Mouse (Mus musculus) thymus, postnatal 36 days (tissue): ENCODE results near the gene Scarb1.

ENCODE experiments used
- DNase-seq, 2 experiments: peaks; one replicate each; pipeline ENCODE4 v3.0.0; 2022; ENCODE audit warnings: mixed read lengths in 2 of 2

The Scarb1 gene

DNA sequence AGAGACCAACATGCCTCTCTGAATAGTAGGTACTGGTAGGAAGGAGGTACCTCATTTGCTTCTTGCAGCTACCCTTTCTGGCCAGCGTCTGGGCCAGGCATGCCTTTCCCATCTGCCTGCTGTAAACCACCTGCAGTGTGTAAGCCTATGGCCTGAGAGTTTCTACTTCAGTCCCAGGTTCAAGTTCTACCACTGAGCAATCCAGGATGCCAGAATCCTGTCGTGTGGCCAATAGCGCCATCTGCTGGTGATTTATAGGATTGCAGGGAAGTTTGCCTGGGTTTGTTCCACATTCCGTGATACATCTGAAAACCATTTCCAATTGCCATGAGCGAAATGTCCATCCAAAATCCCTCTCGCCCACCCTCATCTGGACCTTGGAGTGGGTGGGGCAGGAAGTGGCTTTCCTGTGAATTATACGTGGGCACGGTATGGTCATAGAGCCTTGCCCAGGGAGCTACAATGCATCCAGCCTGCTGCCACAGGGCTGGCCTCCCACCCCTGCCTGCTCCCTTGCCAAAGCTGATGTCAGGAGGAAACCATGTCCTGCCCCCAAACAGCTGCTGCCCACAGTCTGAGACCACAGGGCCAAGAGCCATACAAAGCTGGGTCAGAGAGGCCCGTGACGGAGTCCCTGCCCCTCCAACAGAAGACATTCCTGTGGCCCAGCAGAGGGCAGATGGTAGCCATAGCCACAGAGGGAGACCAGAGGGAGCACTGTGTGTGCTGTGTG, 72.7 kb downstream of the Scarb1 start:
- DNase-seq: peak; percentile 52 to 68

DNA sequence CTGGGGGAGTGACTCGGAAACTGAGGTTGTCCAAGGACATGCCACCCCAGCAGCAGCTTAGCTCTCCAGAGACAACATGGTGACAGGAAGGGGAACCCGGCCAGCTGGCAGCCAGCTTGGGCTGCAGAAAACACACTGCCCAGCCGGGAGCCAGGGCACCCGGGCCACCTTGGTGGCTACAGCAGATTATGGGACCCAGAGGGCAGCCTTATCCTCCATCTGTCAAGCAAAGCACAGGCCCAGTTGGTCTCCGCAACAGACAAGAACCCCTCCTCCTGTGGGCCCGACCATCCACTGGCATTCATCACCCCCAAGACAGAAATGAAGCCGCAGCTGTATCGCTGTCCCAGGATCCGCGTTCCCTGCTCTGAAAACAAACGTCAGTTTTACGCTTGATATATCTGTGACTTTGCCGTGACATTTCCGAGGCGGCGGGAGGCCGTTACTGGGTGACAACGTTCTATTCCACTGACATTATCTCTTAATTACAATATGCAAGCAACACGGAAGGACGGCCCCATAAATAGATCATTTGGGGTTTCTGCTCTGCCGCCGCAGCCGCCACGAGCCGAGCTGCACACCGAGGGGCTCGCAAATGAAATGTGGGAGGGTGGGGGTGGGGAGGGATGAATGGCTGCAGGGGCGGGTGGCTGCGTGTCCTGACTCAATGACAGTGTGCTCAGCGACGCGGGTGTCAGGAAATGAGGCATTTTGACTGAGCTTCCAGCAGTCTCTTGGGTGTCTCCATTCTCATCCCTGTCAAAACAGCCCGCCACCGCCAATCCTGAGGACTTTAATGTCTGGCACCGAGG, 73.5 kb downstream of the Scarb1 start:
- DNase-seq: no peak

DNA sequence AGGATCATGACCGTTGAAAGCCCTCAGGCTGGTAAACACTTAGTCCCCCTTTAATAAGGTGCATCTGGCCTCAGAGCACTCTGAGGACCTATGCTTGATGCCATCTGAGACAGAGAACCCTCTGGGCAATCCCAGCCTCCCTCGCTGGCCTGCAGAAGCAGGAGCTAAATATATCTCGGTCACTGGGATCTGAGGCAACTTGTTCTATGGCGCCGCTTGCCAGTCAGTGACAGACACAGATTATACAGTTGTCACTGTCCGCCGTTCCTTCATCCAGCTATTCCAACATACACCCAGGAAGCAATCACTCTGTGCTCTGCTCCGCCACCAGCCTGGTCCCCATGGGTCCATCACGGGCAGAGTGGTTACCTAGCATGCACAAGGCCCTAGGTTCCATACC, 74.8 kb downstream of the Scarb1 start:
- no peak for DNase-seq

DNA sequence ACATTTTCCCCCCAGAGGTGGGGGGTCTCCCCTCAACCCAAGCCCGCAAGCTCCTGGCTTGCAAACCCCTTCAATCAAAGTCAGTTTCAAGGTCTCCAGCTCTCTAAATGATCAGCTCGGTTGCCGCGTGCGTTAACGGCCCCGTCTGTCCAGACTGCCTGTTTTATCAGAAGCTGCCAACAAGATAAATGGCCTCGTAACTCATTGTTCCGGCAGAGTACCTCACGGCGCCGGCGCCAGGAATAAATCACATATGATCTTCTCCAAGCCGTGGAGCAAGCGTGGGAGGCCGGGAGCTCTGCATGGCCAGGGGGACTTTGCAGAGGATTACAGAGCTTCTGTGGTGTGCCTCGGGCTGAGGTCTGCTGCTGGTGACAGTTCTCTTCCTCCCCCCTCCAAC, 76.2 kb downstream of the Scarb1 start:
- DNase-seq: no peak

DNA sequence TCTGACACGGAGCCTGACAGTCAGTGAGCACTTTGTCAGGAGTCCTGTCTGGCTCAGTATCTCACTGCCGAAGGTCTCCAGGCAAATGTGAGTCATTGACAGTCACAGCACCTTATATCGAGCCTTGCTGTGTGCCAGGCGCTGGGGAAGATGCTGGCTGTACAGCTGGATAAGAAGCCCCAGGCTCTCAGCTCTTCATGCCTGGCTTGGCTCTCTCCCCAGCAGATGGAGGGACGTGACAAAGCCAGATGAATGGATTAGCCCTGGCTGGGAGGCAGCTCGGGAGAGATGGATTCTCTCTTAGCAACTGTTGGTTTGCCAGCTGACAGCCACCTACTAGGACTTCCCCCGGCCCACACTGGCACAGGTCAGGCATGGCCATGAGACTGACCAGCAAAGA, 78.3 kb downstream of the Scarb1 start:
- no peak for DNase-seq

DNA sequence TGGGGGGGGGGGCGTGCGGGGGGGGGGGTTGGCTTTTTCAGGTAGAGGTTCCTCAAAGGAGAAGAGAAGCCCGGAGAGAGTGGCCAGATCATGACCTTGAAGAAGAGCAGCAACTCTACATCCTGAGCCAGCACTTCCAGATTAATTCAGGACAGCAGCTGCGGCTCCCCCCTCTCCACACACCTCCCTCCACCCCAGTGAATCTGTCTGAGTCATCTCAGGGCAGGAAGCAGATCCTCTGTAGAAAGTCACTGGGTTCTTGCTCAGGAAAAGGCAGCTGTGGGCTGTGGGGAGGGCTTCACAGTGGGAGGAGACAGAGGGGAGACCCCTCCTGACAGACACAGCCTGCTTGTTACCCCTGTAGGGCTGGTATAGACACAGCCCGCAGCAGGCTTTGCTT, 87.0 kb downstream of the Scarb1 start:
- DNase-seq: no peak

DNA sequence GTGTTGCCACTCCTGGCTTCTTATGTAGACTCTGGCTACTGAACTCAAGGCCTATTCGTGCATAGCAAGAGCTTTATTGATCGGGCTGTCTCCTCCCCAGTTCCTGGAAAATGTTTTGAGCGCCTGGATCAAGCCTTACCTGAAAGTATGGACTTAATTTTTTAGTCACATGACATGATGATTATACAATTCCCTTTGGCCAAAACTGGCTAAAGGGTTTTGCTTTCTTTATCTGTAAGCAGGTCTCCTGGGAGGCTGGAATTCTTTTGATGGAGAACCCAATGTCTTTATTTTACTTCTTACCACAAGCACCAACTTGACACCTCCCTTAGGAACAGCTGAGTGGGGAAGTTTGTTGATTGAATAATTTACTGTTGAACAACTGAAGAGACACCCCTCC, 87.4 kb downstream of the Scarb1 start:
- DNase-seq: no peak

DNA sequence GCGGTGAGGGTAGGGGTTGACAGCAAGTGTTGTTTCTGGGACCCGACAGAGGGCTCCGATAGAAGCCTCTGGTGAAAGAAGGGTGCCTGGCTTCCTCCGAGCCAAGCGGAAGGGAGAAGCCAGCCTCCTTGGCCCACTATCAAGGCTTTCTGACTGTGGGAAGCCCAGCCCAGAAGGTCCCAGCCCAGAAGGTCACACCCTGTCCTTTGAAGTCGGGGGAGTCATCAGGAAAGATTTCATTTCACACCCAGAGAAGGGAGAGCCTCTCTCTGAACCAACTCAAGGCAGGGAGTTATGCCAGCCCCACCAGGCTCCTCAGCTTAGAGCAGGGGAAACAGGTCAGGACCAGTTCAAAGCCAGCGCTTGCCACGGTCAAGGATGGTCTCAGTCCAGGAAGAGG, 88.2 kb downstream of the Scarb1 start:
- DNase-seq: no peak

DNA sequence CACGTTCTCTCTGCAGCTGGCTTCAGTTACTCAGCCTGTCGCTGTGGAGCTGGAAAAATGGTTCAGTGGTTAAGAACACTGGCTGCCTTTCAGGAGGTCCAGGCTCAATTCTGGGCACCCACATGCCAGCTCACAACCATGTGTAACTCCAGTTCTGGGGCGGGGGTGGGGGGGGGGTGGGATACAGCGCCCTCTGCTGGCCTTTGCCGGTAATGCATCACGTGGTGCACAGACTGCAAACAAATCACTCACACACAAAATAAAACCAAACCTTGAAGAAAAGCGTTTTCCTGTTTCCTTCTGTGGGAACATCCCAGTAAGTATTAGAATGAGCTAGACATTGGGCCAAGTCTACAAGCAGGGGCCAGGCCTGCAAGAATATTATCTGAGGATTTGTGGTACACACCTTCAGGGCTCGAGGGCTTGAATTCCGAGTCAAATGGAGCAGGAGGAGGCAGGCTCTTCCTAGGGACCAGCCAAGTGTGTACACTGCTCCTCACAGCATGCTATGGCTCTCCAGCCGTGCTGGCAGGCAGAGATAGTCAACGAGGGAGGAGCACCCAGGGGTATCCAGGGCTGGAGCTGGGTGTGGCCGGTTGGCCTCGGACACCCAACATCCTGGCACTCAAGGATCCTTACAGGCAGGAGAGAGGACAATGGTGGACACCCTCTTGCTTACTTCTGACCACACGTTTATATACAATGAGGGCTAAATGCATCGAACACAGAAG, 88.8 kb downstream of the Scarb1 start:
- DNase-seq: no peak

DNA sequence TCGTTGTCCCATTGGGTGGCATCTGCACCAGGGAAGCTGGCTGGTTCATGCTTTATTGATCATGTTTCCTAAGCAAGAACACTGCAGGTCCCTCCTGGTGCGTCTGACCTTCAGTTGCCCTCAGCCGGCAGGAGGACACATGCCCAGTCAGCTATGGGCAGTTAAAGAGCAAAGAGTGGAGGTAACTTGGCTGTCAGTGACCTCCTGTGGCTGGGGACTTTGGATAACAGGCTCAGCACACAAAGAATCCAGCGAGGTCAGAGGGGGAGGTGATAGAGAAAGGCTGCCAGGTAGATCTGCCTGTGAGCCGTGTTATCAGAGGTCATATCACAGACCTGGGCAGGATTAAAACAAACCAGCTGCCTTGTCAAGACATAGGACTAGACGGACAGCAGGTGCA, 91.7 kb downstream of the Scarb1 start:
- DNase-seq: no peak

DNA sequence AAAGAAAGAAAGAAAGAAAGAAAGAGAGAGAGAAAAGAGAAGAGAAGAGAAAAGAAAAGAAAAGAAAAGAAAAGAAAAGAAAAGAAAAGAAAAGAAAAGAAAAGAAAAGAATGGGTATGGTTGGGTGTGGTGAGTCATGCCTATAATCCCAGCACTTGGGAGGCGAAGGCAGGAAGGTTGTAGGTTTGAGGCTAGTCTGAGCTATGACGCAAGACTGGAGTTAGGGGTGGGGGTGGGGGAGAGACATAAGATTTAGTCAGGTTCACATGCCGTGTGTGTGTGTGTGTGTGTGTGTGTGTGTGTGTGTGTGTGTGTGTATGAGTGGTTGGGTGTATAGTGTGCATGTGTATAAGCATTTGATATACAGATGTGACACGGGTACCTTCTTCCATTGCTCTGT, 94.2 kb downstream of the Scarb1 start:
- DNase-seq: no peak

DNA sequence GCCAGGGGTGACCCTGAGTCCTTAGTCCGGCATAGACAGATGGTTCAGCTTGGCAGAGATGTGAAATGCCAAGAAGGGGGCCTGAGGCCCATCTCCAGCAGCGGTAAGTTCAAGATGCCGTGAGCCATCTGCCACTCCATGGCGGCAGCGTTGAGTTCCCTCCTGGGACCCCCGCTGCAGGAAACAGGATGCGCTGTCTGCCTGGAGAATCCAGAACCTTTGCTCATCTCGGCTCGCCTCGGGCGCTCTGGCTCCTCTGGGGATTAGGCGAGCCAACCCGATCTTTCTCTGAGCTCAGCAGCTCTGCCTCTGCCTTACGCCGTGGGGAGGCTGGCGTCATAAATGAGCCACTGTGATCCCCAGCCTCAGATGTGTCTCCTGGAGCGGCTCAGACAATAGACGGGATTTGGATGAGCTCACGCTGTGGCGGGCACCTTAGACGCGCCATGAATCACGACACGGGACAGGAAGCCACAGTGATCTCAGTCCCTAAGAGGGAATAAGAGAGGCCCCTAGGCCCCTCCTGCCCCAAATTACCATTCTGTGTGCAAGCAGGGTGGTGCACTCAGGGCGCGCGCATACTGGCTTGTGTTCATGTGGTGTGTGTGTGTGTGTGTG, 95.3 kb downstream of the Scarb1 start:
- no peak for DNase-seq

DNA sequence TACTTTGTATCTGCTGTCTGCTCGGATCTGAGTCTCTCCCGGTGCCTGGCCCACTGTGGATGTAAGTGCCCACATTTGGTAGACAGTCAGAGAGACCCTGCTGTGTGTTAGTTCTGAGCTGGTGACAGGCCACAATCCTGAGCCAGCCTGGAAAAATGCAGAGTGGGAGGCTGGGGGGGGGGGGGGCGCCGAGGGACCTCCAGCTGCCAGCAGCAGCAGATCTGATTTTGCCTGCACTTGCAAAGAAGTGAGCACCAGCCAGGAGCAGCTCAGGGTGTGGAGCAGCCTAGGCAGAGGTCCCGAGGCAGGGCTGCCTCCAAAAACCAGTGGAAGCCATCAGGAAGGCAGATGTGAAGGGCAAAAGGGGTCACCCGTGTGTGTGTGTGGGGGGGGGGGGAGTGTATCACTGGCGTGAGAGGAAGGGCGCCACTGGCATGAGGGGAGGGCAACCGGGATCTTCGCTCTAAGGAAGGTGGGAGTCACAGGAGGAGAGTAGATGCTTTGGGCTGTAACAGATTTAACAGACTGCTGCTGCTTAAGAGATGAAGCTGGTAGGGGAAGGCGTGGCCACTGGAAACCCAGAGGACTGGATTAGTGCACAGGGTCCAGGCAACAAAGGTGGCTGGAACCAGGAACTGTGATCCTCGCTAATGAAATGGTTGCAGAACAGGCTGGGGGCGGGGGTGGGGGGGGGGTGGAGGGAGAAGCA, 95.9 kb downstream of the Scarb1 start:
- DNase-seq: no peak

DNA sequence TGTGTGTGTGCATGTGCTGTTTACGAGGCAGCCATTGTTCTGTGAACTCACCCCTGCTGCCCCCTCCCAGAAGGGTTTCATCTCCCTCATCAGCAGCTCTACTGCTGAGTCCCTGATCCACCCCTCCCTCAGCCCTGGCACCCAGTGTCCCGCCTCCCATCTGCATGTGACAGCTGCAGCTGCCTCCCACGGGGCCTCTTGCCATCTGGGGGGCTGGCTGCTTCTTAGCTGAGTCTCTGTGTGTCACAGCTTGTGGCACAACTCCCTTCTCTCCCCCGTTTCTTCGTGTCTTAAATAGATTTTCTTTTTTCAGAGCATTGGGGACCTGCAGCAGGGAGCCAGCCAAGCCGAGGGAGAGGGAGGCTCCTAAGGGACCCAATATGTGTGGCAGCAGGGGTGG, 97.0 kb downstream of the Scarb1 start:
- peak; percentile 74 to 88 for DNase-seq

DNA sequence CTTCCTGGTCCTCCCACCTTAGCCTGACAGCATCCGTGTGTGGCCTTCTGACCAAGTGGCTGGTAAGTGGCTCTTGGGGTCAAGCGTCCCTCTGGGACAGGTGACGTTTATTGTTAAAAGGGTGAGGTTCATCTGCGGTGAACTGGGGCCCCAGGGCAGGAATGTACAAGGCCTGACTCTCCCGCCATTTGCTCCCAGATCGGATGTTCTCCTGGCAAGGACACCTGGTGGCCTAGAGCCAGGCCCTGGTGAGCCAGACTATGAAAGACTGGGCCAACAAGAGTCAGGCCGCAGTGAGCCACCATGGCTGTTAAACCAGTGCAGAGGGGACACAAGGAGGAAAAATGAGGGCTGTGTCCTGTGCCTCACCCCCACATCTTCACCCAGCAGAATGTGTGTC, 98.8 kb downstream of the Scarb1 start:
- DNase-seq: no peak

DNA sequence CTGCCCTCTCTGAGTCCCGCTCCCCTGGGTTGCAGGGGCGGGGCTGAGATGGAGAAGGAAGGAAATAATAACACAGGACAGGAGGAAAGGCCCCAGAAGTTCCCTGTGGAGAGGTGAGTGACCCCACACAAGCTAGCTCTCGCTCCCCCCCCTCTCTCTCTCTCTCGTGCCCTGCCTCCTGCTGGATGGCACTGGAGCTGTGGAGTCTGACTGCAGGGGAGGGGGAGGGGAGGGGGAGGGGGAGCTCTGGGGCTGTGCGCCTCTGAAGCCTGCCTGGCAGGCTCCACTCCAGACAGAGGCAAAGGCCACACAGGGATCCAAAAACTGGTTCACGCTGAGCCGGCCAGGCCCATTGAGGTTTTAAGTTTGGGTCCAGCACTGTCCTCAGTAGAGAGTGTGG, 99.3 kb downstream of the Scarb1 start:
- no peak for DNase-seq

DNA sequence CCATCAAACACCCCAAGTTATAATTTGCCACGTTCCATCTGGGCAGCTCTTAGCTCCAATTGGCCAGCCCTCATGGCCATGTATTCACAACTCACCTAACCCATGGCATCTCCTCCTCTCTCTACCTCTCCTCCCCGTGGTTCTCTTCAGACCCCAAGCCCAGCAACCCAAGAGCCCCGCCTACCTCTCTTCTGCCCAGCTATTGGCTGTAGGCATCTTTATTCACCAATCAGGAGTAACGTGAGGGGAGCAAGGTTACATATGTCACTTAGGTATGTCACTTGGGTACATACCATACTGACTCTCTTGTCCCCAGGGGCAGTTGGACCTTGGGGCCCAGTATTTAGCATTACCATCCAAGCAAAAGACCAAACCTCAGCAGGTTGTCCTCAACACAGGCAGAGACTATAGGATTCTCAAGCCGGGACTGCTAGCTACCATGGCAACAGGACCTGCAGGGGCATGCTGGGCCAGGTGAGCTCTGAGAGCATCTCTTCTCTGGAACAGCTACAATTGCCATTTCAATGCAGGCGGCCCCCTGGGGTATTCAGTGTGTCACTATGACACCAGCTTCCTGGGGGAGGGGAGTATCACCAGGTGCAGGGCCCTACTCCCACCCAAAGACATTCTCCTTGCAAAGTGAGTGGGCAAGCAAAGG, 100.6 kb downstream of the Scarb1 start:
- DNase-seq: no peak

DNA sequence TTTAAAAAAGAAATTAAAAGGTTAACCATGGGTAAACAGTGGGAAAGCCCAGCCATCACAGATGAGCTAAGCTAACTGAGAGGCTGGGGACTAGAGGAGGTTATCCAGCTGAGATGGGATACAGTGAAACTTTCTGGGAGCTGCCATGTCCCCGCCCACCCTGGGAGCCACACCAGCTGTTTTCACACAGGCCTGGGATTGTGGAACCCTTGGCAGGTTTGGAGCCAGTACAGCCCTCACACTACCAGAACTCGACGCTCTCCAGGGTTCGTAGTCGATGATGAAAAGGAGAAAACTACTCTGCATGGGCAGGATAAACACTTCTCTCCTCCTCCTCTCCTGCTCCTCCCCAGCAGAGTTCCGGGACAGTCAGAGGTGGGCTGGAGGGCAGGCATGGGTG, 105.0 kb downstream of the Scarb1 start:
- no peak for DNase-seq

DNA sequence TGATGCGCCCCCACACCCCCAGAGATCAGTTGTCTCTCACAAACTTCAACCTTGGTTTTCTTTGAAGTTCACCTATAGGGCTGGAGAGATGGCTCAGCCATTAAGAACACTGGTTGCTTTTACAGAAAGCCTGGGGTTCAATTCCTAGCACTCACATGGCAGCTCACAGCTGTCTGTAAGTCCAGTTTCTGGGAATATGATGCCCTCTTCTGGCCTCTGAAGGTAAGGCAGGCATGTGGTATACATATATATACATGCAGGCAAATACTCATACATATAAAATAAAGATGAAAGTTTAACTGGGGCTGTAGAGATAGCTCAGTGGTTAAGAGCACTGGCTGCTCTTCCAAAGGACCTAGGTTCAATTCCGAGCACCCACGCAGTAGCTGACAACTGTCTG, 105.5 kb downstream of the Scarb1 start:
- no peak for DNase-seq

DNA sequence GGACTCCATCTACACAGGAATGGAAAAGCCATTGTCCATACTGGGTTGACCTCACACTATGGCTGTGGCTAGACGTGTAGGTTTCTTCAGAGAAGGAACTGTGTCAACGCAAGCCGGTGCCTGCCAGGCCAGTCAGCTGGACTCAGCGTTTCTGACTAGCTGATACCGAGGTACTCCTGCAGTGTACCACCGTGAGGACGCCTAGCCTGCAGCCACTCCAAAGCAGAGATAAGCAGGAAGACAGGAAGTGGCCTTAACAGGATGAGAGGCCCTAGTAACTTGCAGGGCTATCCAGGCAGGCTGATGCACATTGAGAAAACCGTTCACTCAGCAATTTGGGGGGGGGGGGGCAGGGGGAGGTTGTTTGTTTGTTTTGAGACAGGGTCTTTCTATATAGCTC, 106.5 kb downstream of the Scarb1 start:
- DNase-seq: no peak

DNA sequence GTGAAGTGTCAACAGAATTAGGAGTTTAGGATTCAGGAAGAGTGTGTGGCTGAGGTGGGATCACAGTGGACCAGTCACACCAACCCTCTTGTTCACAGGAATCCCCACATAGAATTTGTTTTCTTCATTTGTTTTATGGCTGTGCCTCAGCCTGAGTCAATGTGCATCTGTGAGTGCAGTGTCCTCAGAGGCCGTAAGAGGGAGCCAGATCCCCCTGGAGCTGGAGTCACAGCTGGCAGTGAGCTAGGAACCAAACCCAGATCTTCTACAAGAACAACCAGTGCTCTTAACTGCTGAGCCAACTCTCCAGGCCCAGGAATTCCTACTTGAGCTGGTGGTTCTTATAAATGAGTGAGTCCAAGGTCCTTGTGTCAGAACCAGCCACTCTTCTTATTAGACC, 107.4 kb downstream of the Scarb1 start:
- no peak for DNase-seq

DNA sequence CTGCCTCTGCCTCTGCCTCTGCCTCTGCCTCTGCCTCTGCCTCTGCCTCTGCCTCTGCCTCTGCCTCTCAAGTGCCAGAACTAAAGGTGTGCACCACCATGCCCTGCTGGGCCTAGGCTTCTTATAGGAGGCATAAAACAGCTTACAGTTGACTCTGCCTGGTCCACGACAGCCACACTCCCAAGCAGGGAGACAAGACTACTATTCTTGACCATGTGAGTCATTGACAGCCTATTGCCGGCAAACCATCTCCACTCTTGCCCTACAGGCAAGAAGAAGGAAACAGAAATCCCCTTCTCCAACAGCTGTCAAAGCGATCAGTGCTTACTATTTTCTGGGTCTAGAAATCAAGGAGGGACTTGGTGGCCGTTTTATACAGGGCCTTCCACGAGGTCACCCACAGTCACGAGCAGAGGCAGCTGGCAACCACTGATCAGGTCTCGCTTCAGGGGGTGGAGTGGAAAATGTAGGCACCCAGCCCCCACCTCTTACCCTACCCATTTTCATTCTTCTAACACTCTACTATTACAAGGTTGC, 108.4 kb downstream of the Scarb1 start:
- no peak for DNase-seq
